Mouse (Mus musculus) heart, adult 2 months (tissue): ENCODE data around the gene Taar2. TPM values are rescaled to one million over a fixed set of nuclear protein-coding genes. Genes with fewer than 3 reads are reported as not detected.

Experiments
- DNase-seq, 2 experiments: peaks; one replicate each; pipeline ENCODE4 v3.0.0; 2021
- H3K27ac ChIP-seq: fragments of 200-600 bp; 2 replicates; pipeline ENCODE4 v1.8.1; 2022
- H3K27me3 ChIP-seq: fragments of 200-500 bp; 2 replicates; pipeline ENCODE4 v1.6.1; 2012; ENCODE audit warnings: mild to moderate bottlenecking, low read length, inconsistent platforms, mixed read lengths; ENCODE audit not compliant: control insufficient read depth, insufficient read depth
- H3K36me3 ChIP-seq: fragments of 200-500 bp; 2 replicates; pipeline ENCODE4 v1.6.1; 2012; ENCODE audit warnings: low read length, inconsistent platforms; ENCODE audit not compliant: control insufficient read depth, insufficient read depth
- H3K4me1 ChIP-seq: fragments of 200-500 bp; 2 replicates; pipeline ENCODE4 v1.6.1; 2011; ENCODE audit warnings: low read length; ENCODE audit not compliant: control insufficient read depth, insufficient read depth
- H3K4me3 ChIP-seq: fragments of 200-600 bp; 2 replicates; pipeline ENCODE4 v1.8.1; 2022
- H3K79me2 ChIP-seq: fragments of 200-500 bp; replicated peaks from 2 replicates; pipeline ENCODE4 v1.6.1; 2012; ENCODE audit warnings: mild to moderate bottlenecking, inconsistent platforms, low read length, moderate library complexity, mixed read lengths; ENCODE audit not compliant: control insufficient read depth, insufficient read depth
- H3K9ac ChIP-seq: fragments of 200-500 bp; 2 replicates; pipeline ENCODE4 v1.6.1; 2012; ENCODE audit warnings: low read depth, mild to moderate bottlenecking, control low read depth, inconsistent platforms, low read length, mixed read lengths
- CTCF ChIP-seq: fragments of 200-600 bp; IDR thresholded peaks from 2 replicates; pipeline ENCODE4 v1.8.1; 2022; ENCODE audit warnings: antibody characterized with exemption, mild to moderate bottlenecking, moderate library complexity
- EP300 ChIP-seq: fragments of 200-500 bp; IDR thresholded peaks from 2 replicates; pipeline ENCODE4 v1.6.1; 2011; ENCODE audit warnings: low read depth, low read length, control low read depth; ENCODE audit not compliant: insufficient read depth
- POLR2A ChIP-seq: fragments of 200-500 bp; IDR thresholded peaks from 2 replicates; pipeline ENCODE4 v1.6.1; 2011; ENCODE audit warnings: mild to moderate bottlenecking, low read depth, low read length, control low read depth; ENCODE audit not compliant: insufficient read depth
- WGBS: fragments of 180-500 bp; shearing (Covaris S2); methylation state at CpG from one replicate; pipeline ENCODE4 v1.1.7; 2018; 5-methylcytosine and 5-hydroxymethylcytosine counted together
- intact Hi-C: fragments of 180-260 bp; cut with DNase I; formaldehyde crosslinking; loops from one replicate; pipeline ENCODE4 v1.15.1; 2025
- polyA plus RNA-seq: library from polyadenylated mRNA; depleted of rRNA; stranded (reverse); fragments of >200 nt; gene quantifications from 2 replicates; pipeline ENCODE4 v1.2.3, GENCODE M21; 2012
- total RNA-seq, 2 experiments: library from RNA; stranded (reverse); gene quantifications; 2 replicates each; pipeline ENCODE4 v1.2.3; 2021

Gene Taar2
- total and polyA plus RNA-seq, 3 experiments, result not detected

GRCm38 (mm10) chr10:23949508-23950005, 11.2 kb downstream of the Taar2 start, which contains the start of gene Taar3:
TSS of gene Taar3 (plus strand) at chr10:23949558.
- H3K9ac ChIP-seq, result no peak within 1 kb of the TSS
- no peak within 1 kb of the TSS for H3K27ac ChIP-seq
- H3K4me1 ChIP-seq, result no peaks in the 10 kb centered on the region
- intact Hi-C loops, result no loop called here
- TF ChIP-seq CTCF, result no peak
- no peak for TF ChIP-seq POLR2A
- TF ChIP-seq EP300, result no peak
- DNase-seq, result no peak
- H3K36me3 ChIP-seq, result no peaks in the 10 kb centered on the region
- H3K79me2 ChIP-seq, result no peaks in the 10 kb centered on the region
- WGBS, result 81% methylated on average over 16 of the region's 16 CpGs
- no peaks in the 10 kb centered on the region for H3K27me3 ChIP-seq
- no peak within 1 kb of the TSS for H3K4me3 ChIP-seq

GRCm38 (mm10) chr10:23951714-23952113, 13.3 kb downstream of the Taar2 start:
- intact Hi-C loops, result no loop called here
- DNase-seq, result no peak
- Histone ChIP-seq H3K4me1 (no peaks in the 10 kb centered on the region), H3K4me3 (no peak overlapping the region), H3K79me2 (no peaks in the 10 kb centered on the region), H3K36me3 (no peaks in the 10 kb centered on the region), H3K27me3 (no peaks in the 10 kb centered on the region), H3K9ac (no peak overlapping the region), H3K27ac (no peak overlapping the region)
- TF ChIP-seq EP300 (no peak), CTCF (no peak), POLR2A (no peak)
- WGBS, result 73% methylated on average over 6 of the region's 6 CpGs

GRCm38 (mm10) chr10:23959071-23959470, 20.7 kb downstream of the Taar2 start:
- no peaks in the 10 kb centered on the region for H3K27me3 ChIP-seq
- H3K27ac ChIP-seq, result no peak overlapping the region
- no peak overlapping the region for H3K4me3 ChIP-seq
- H3K9ac ChIP-seq, result no peak overlapping the region
- no peaks in the 10 kb centered on the region for H3K36me3 ChIP-seq
- H3K4me1 ChIP-seq, result no peaks in the 10 kb centered on the region
- DNase-seq, result no peak
- intact Hi-C loops, result no loop called here
- no peaks in the 10 kb centered on the region for H3K79me2 ChIP-seq
- 42% methylated on average over 3 of the region's 3 CpGs for WGBS
- no peak for TF ChIP-seq EP300
- no peak for TF ChIP-seq CTCF
- no peak for TF ChIP-seq POLR2A

GRCm38 (mm10) chr10:23960444-23960915, 22.1 kb downstream of the Taar2 start, which contains the start of gene Taar4:
TSS of gene Taar4 (plus strand) at chr10:23960494.
- TF ChIP-seq EP300 (no peak), POLR2A (no peak), CTCF (no peak)
- Histone ChIP-seq H3K79me2 (no peaks in the 10 kb centered on the region), H3K4me3 (no peak within 1 kb of the TSS), H3K27ac (no peak within 1 kb of the TSS), H3K4me1 (no peaks in the 10 kb centered on the region), H3K36me3 (no peaks in the 10 kb centered on the region), H3K9ac (no peak within 1 kb of the TSS), H3K27me3 (no peaks in the 10 kb centered on the region)
- DNase-seq, result no peak
- intact Hi-C loops, result no loop called here
- WGBS, result 88% methylated on average over 13 of the region's 13 CpGs

- H3K27me3 ChIP-seq, result no peaks in the 10 kb centered on the region
- no peak overlapping the region for H3K4me3 ChIP-seq
- H3K36me3 ChIP-seq, result no peaks in the 10 kb centered on the region
- no peak for DNase-seq
- no peak for TF ChIP-seq POLR2A
- TF ChIP-seq CTCF, result no peak
- TF ChIP-seq EP300, result no peak
- H3K9ac ChIP-seq, result no peak overlapping the region
- 21% methylated on average over 3 of the region's 3 CpGs for WGBS
- no peaks in the 10 kb centered on the region for H3K4me1 ChIP-seq
- H3K79me2 ChIP-seq, result no peaks in the 10 kb centered on the region
- intact Hi-C loops, result no loop called here
- H3K27ac ChIP-seq, result no peak overlapping the region
Measured at GRCm38 (mm10) chr10:23963444-23963843, 25.1 kb downstream of the Taar2 start.

- Histone ChIP-seq H3K27me3 (no peaks in the 10 kb centered on the region), H3K4me3 (no peak overlapping the region), H3K79me2 (no peaks in the 10 kb centered on the region), H3K4me1 (no peaks in the 10 kb centered on the region), H3K9ac (no peak overlapping the region), H3K27ac (no peak overlapping the region), H3K36me3 (no peaks in the 10 kb centered on the region)
- no peak for DNase-seq
- TF ChIP-seq CTCF (no peak), POLR2A (no peak), EP300 (no peak)
- WGBS, result 73% methylated on average over 6 of the region's 6 CpGs
- intact Hi-C loops, result no loop called here
Measured at GRCm38 (mm10) chr10:23964921-23965610, 26.7 kb downstream of the Taar2 start.
